Mouse (Mus musculus) MEL (cell line): ENCODE measurements at regions not wholly inside any gene's neighbourhood (a gene's known extent, or its start where the extent isn't known, plus 50 kb on each side); places are given as distances from the start of the nearest gene placed in this dataset.

ENCODE experiments used
- DNase-seq: peaks from one replicate; pipeline ENCODE4 v3.0.0; 2011; ENCODE audit warnings: low read depth, low spot score
- H3K27ac ChIP-seq: 2 replicates; pipeline ENCODE4 v1.5.1; 2012; ENCODE audit warnings: low read depth, mild to moderate bottlenecking, control low read depth, low read length, moderate library complexity; ENCODE audit not compliant: control insufficient read depth
- H3K27me3 ChIP-seq, 2 experiments: fragments of 150-350 bp in 1 of 2; sonication (generic) in 1 of 2; 2 replicates each; pipeline ENCODE4 v1.6.1; 2012; ENCODE audit warnings: low read length in 2 of 2, mild to moderate bottlenecking in 2 of 2, improper control_type of control experiment in 1 of 2, moderate library complexity in 1 of 2; ENCODE audit not compliant: insufficient read depth in 2 of 2, control insufficient read depth in 1 of 2
- H3K36me3 ChIP-seq, 2 experiments: 2 replicates each; pipeline ENCODE4 v1.6.1; 2012 to 2014; ENCODE audit warnings: low read length in 2 of 2, improper control_type of control experiment in 1 of 2, inconsistent platforms in 1 of 2, mild to moderate bottlenecking in 1 of 2; ENCODE audit not compliant: insufficient read depth in 2 of 2, control insufficient read depth in 1 of 2
- H3K4me1 ChIP-seq, 2 experiments: fragments of 150-350 bp in 1 of 2; sonication (generic) in 1 of 2; 2 replicates each; pipeline ENCODE4 v1.6.1; 2012; ENCODE audit warnings: low read length in 2 of 2, improper control_type of control experiment in 1 of 2, mild to moderate bottlenecking in 1 of 2; ENCODE audit not compliant: insufficient read depth in 2 of 2, control insufficient read depth in 1 of 2
- H3K4me3 ChIP-seq, 2 experiments: fragments of 150-350 bp in 1 of 2; sonication (generic) in 1 of 2; 2 replicates each; pipeline ENCODE4 v1.5.1; 2012; ENCODE audit warnings: low read depth in 2 of 2, low read length in 2 of 2, mild to moderate bottlenecking in 2 of 2, moderate library complexity in 2 of 2, control low read depth in 1 of 2, improper control_type of control experiment in 1 of 2; ENCODE audit not compliant: control insufficient read depth in 1 of 2, insufficient read depth in 1 of 2
- H3K79me2 ChIP-seq: 2 replicates; pipeline ENCODE4 v1.6.1; 2012; ENCODE audit warnings: mild to moderate bottlenecking, low read length, moderate library complexity; ENCODE audit not compliant: control insufficient read depth, poor library complexity, insufficient read depth
- H3K9ac ChIP-seq: 2 replicates; pipeline ENCODE4 v1.6.1; 2012; ENCODE audit warnings: low read depth, mild to moderate bottlenecking, control low read depth, low read length, moderate library complexity; ENCODE audit not compliant: control insufficient read depth, poor library complexity, severe bottlenecking
- H3K9me3 ChIP-seq: fragments of 150-350 bp; sonication (generic); replicated peaks from 2 replicates; pipeline ENCODE4 v1.6.1; 2012; ENCODE audit warnings: mild to moderate bottlenecking, low read length, improper control_type of control experiment, moderate library complexity; ENCODE audit not compliant: insufficient read depth
- BHLHE40 ChIP-seq: IDR thresholded peaks from 2 replicates; pipeline ENCODE4 v1.6.1; 2012; ENCODE audit warnings: low read depth, mild to moderate bottlenecking, inconsistent platforms, low read length, improper control_type of control experiment, borderline replicate concordance
- CHD2 ChIP-seq: IDR thresholded peaks from 2 replicates; pipeline ENCODE4 v1.6.1; 2011; ENCODE audit warnings: low read length, improper control_type of control experiment
- NELFE ChIP-seq: IDR thresholded peaks from 2 replicates; pipeline ENCODE4 v1.6.1; 2011; ENCODE audit warnings: low read depth, low read length, improper control_type of control experiment
- POLR2A ChIP-seq, 2 experiments: IDR thresholded peaks; 2 replicates each; pipeline ENCODE4 v1.6.1; 2011 to 2012; ENCODE audit warnings: low read length in 2 of 2, mild to moderate bottlenecking in 2 of 2, control low read depth in 1 of 2, improper control_type of control experiment in 1 of 2, low read depth in 1 of 2, moderate library complexity in 1 of 2; ENCODE audit not compliant: control insufficient read depth in 1 of 2, insufficient read depth in 1 of 2, poor library complexity in 1 of 2
- POLR2AphosphoS2 ChIP-seq: IDR thresholded peaks from 2 replicates; pipeline ENCODE4 v1.6.1; 2011; ENCODE audit warnings: low read length, improper control_type of control experiment
- RAD21 ChIP-seq: IDR thresholded peaks from 2 replicates; pipeline ENCODE4 v1.6.1; 2011; ENCODE audit warnings: mild to moderate bottlenecking, low read depth, low read length, improper control_type of control experiment
- RCOR1 ChIP-seq: IDR thresholded peaks from 2 replicates; pipeline ENCODE4 v1.6.1; 2012; ENCODE audit warnings: low read depth, mild to moderate bottlenecking, inconsistent platforms, low read length, improper control_type of control experiment
- UBTF ChIP-seq: IDR thresholded peaks from 2 replicates; pipeline ENCODE4 v1.6.1; 2012; ENCODE audit warnings: low read depth, mild to moderate bottlenecking, inconsistent platforms, low read length, improper control_type of control experiment, moderate library complexity, borderline replicate concordance; ENCODE audit not compliant: insufficient read depth

GRCm38 (mm10) chr8:26871838-26872237 lies 105.3 kb upstream of the Zfp703 start:
- DNase-seq = no peak
- H3K36me3 ChIP-seq = no peaks in the 10 kb centered on the region
- H3K9me3 ChIP-seq = no peaks in the 10 kb centered on the region
- TF ChIP-seq POLR2A (IDR thresholded peaks at IDR 0.05; ENCODE audit: control insufficient read depth in 1 of 2, insufficient read depth in 1 of 2, low read depth in 1 of 2, low read length in 2 of 2, poor library complexity in 1 of 2) (no peak), UBTF (no peak), NELFE (no peak)
- no peaks in the 10 kb centered on the region for H3K27me3 ChIP-seq
- H3K79me2 ChIP-seq = no peaks in the 10 kb centered on the region
- no peak overlapping the region for H3K4me3 ChIP-seq
- no peak overlapping the region for H3K9ac ChIP-seq
- H3K4me1 ChIP-seq = no peaks in the 10 kb centered on the region
- no peak overlapping the region for H3K27ac ChIP-seq

DNA sequence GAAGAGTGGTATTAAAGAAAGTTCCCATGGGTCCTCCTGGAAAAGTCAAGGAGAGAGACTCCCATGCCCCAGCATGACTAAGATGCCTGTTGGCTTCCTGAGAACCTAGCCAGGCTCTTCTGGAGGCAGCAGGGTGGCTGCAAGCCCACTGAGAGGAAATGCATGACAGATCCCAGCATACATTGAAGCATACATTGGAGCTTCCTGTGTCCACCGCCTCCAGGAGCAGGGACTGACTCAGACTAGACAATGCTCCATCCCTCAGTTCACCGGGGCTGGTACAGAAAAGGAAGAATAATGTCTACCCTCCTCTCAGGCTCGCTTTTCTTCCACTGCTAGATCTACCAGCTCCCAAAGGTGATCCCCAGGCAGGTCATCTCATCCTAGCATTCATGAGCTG lies 104.7 kb upstream of the Zfp703 start:
- Histone ChIP-seq H3K36me3 (no peaks in the 10 kb centered on the region), H3K27ac (no peak overlapping the region), H3K4me1 (no peaks in the 10 kb centered on the region), H3K4me3 (no peak overlapping the region), H3K9me3 (no peaks in the 10 kb centered on the region), H3K79me2 (no peaks in the 10 kb centered on the region), H3K9ac (no peak overlapping the region), H3K27me3 (no peaks in the 10 kb centered on the region)
- TF ChIP-seq CHD2 (no peak), RCOR1 (no peak), POLR2AphosphoS2 (no peak)
- no peak for DNase-seq

DNA sequence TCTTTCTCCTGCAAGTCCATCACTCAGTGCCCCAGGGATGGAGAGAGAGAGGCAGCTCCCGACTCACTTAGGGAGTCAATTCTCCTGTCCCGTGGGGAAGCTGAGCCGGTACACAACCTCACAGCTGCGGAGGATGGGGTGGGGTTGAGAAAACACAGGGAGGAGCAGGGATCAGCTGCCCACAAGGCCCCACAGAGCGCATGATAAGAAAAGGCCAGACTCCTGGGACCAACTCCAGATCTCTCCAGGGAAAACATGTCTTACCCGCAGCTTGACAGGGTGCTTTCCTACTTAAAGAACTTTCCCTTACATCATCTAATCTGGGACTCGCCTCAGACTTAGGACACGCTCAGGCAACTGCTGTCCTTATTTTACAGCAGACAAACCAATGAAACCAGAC lies 104.3 kb upstream of the Zfp703 start:
- Histone ChIP-seq H3K27ac (no peak overlapping the region), H3K4me1 (no peaks in the 10 kb centered on the region), H3K27me3 (no peaks in the 10 kb centered on the region), H3K9me3 (no peaks in the 10 kb centered on the region), H3K79me2 (no peaks in the 10 kb centered on the region), H3K4me3 (no peak overlapping the region), H3K9ac (no peak overlapping the region), H3K36me3 (no peaks in the 10 kb centered on the region)
- TF ChIP-seq RAD21 = no peak
- no peak for DNase-seq

DNA sequence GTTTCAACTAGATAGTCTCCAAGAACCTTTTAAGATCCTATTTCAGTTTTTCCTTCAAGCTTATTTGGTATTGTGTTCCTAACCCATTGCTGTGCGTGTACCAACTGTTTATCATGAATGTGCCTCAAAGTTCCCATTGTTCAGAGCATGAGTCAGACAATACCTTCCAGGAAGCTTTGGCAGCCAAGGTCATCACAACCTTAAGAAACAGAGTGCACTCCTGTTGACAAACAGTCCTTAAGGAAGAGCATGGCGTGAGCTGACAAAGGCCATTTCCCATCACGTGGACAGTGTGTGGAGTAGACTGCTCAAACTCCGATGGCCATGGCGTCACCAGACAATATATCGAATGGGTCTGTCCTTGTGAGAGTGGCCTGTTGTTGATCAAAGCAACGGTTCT lies 96.9 kb upstream of the Zfp703 start:
- Histone ChIP-seq H3K4me3 (no peak overlapping the region), H3K79me2 (no peaks in the 10 kb centered on the region), H3K9me3 (no peaks in the 10 kb centered on the region), H3K27ac (no peak overlapping the region), H3K36me3 (no peaks in the 10 kb centered on the region), H3K4me1 (no peaks in the 10 kb centered on the region), H3K27me3 (no peaks in the 10 kb centered on the region), H3K9ac (no peak overlapping the region)
- DNase-seq = no peak
- TF ChIP-seq BHLHE40 = no peak
